Mouse (Mus musculus) liver, embryonic 14.5 days (tissue): ENCODE measurements around the gene Mrpl49. TPM values are rescaled to one million over a fixed set of nuclear protein-coding genes. Genes with fewer than 3 reads are reported as not detected.

Source experiments
- ATAC-seq: fragments of 200-750 bp; cut with Nextera tagmentation; 2 replicates; pipeline ENCODE4 v1.8.0; 2017; ENCODE audit warnings: moderate number of reproducible peaks, mild to moderate bottlenecking, moderate library complexity; ENCODE audit not compliant: insufficient read depth
- DNase-seq, 3 experiments: peaks; one replicate each; pipeline ENCODE4 v3.0.0-alpha.2; 2012 to 2013; ENCODE audit warnings: low read depth in 3 of 3, low spot score in 3 of 3
- H3K27ac ChIP-seq: fragments of 300-500 bp; sonication (generic); 2 replicates; pipeline ENCODE4 v1.5.1; 2014; ENCODE audit warnings: moderate library complexity, mild to moderate bottlenecking, control low read depth, inconsistent platforms
- H3K27me3 ChIP-seq: fragments of 300-500 bp; sonication (generic); 2 replicates; pipeline ENCODE4 v1.6.1; 2014; ENCODE audit warnings: mild to moderate bottlenecking, low read length, moderate library complexity; ENCODE audit not compliant: control insufficient read depth, insufficient read depth
- H3K36me3 ChIP-seq: fragments of 300-500 bp; sonication (generic); replicated peaks from 2 replicates; pipeline ENCODE4 v1.6.1; 2014; ENCODE audit warnings: low read depth; ENCODE audit not compliant: control insufficient read depth, insufficient read depth
- H3K4me1 ChIP-seq, 2 experiments: fragments of 200-500 bp in 1 of 2; fragments of 300-500 bp in 1 of 2; sonication (generic) in 1 of 2; replicated peaks; 2 replicates each; pipeline ENCODE4 v1.6.1; 2012 to 2014; ENCODE audit warnings: antibody characterized with exemption in 1 of 2, inconsistent platforms in 1 of 2, low read length in 1 of 2; ENCODE audit not compliant: control insufficient read depth in 2 of 2, insufficient read depth in 2 of 2
- H3K4me2 ChIP-seq: fragments of 300-500 bp; sonication (generic); 2 replicates; pipeline ENCODE4 v1.6.1; 2014; ENCODE audit warnings: low read depth, mild to moderate bottlenecking, control low read depth, moderate library complexity
- H3K4me3 ChIP-seq, 2 experiments: fragments of 200-500 bp in 1 of 2; fragments of 300-500 bp in 1 of 2; sonication (generic) in 1 of 2; 2 replicates each; pipeline ENCODE4 v1.5.1; 2012 to 2014; ENCODE audit warnings: low read depth in 2 of 2, low read length in 2 of 2, mild to moderate bottlenecking in 2 of 2, control low read depth in 1 of 2, inconsistent platforms in 1 of 2, moderate library complexity in 1 of 2; ENCODE audit not compliant: insufficient read depth in 1 of 2
- H3K9ac ChIP-seq: fragments of 300-500 bp; sonication (generic); replicated peaks from 2 replicates; pipeline ENCODE4 v1.6.1; 2014; ENCODE audit warnings: mild to moderate bottlenecking, control low read depth, moderate library complexity
- H3K9me3 ChIP-seq: fragments of 300-500 bp; sonication (generic); 2 replicates; pipeline ENCODE4 v1.6.1; 2016; ENCODE audit warnings: low read length, mixed read lengths; ENCODE audit not compliant: control insufficient read depth
- CTCF ChIP-seq: IDR thresholded peaks from 2 replicates; pipeline ENCODE4 v1.5.1; 2016; ENCODE audit warnings: antibody characterized with exemption, low read depth, control low read depth
- EP300 ChIP-seq: IDR thresholded peaks from 2 replicates; pipeline ENCODE4 v1.6.1; 2016; ENCODE audit warnings: antibody characterized with exemption, low read depth
- WGBS: fragments of 180-500 bp; shearing (Covaris S2); extraction: QIAGEN DNeasy Blood & Tissue Kit; methylation state at CpG from one replicate; pipeline ENCODE4 v1.1.7; 2014; ENCODE audit not compliant: insufficient replicate concordance; 5-methylcytosine and 5-hydroxymethylcytosine counted together
- polyA plus RNA-seq, 2 experiments: library from polyadenylated mRNA; depleted of rRNA in 1 of 2; stranded (reverse) in 1 of 2; unstranded in 1 of 2; fragments of >200 nt; fragmentation: Nextera tagmentation in 1 of 2; extraction: Ambion mirVana in 1 of 2; gene quantifications; 2 replicates each; pipeline versions ENCODE4 v1.2.1 to v1.2.3; 2012 to 2014

Mrpl49 gene
- polyA plus RNA-seq, 2 experiments: 29.6 to 43.7 TPM

- no peaks in the 10 kb centered on the region for H3K27me3 ChIP-seq
- H3K4me2 ChIP-seq: no peak overlapping the region
- DNase-seq (no peak), ATAC-seq (no peak)
- no peak overlapping the region for H3K9ac ChIP-seq
- no peak overlapping the region for H3K4me3 ChIP-seq
- WGBS: 85% methylated on average over 7 of the region's 7 CpGs
- no peak for TF ChIP-seq CTCF
- no peak for TF ChIP-seq EP300
- no peaks in the 10 kb centered on the region for H3K9me3 ChIP-seq
- H3K27ac ChIP-seq: no peak overlapping the region
- peaks cover 77% of the 10 kb centered on the region for H3K36me3 ChIP-seq
- peaks cover 19 to 20% of the 10 kb centered on the region in 2 experiments for H3K4me1 ChIP-seq
Observed at GRCm38 (mm10) chr19:6052516-6052915, 5.1 kb downstream of the Mrpl49 start.

GRCm38 (mm10) chr19:6048681-6049410 is 8.7 kb downstream of the Mrpl49 start:
- Histone ChIP-seq H3K4me3 (0 out of 4 replicates have a peak overlapping the region, but pooled peaks of 1 of the 2 experiments have one; percentile 12), H3K9ac (no peak overlapping the region), H3K36me3 (peaks cover 56% of the 10 kb centered on the region), H3K4me2 (peak overlapping the region; percentile 99), H3K27ac (no peak overlapping the region), H3K9me3 (no peaks in the 10 kb centered on the region), H3K4me1 (peaks cover 15 to 21% of the 10 kb centered on the region in 2 experiments), H3K27me3 (no peaks in the 10 kb centered on the region)
- DNase-seq (no peak), ATAC-seq (no peak)
- TF ChIP-seq CTCF (no peak), EP300 (no peak)
- WGBS: 55% methylated on average over 11 of the region's 11 CpGs

GRCm38 (mm10) chr19:6047899-6048166 is 9.8 kb downstream of the Mrpl49 start:
- no peak for DNase-seq
- Histone ChIP-seq H3K27ac (peak overlapping the region; percentile 96), H3K4me3 (peak overlapping the region; percentile 90 to 91), H3K4me2 (peak overlapping the region; percentile 99), H3K36me3 (peaks cover 47% of the 10 kb centered on the region), H3K4me1 (peaks cover 15 to 21% of the 10 kb centered on the region in 2 experiments), H3K9me3 (no peaks in the 10 kb centered on the region), H3K9ac (peak overlapping the region; percentile 97), H3K27me3 (no peaks in the 10 kb centered on the region)
- no peak for ATAC-seq
- WGBS: 71% methylated on average over 8 of the region's 8 CpGs
- no peak for TF ChIP-seq EP300

- WGBS: 2% methylated on average over 43 of the region's 44 CpGs
Observed at GRCm38 (mm10) chr19:6047154-6047898, 10.3 kb downstream of the Mrpl49 start.

More at GRCm38 (mm10) chr19:6047154-6047898, 10.3 kb downstream of the Mrpl49 start:
- no peaks in the 10 kb centered on the region for H3K27me3 ChIP-seq
- peak overlapping the region; percentile 96 for H3K27ac ChIP-seq
- TF ChIP-seq EP300 (no peak), CTCF (peak; percentile 8; the same call in 1 of the 2 replicates)
- H3K4me3 ChIP-seq: peak overlapping the region; percentile 90 to 91
- peak overlapping the region; percentile 99 for H3K4me2 ChIP-seq
- DNase-seq (no peak), ATAC-seq (peak; percentile 13)
- peaks cover 42% of the 10 kb centered on the region for H3K36me3 ChIP-seq
- peak overlapping the region; percentile 97 for H3K9ac ChIP-seq
- H3K9me3 ChIP-seq: no peaks in the 10 kb centered on the region
- peaks cover 15 to 21% of the 10 kb centered on the region in 2 experiments for H3K4me1 ChIP-seq
